Mouse (Mus musculus) CH12.LX (cell line): ENCODE results near the gene Nrd1. TPM values are rescaled to one million over a fixed set of nuclear protein-coding genes. Genes with fewer than 3 reads are reported as not detected.

ENCODE experiments used
- DNase-seq: peaks from one replicate; pipeline ENCODE4 v3.0.0-alpha.2; 2013; ENCODE audit errors: extremely low read depth
- H3K27ac ChIP-seq: 2 replicates; pipeline ENCODE4 v1.5.1; 2012; ENCODE audit warnings: low read depth, mild to moderate bottlenecking, control low read depth, moderate library complexity; ENCODE audit not compliant: insufficient read depth
- H3K27me3 ChIP-seq: replicated peaks from 2 replicates; pipeline ENCODE3; 2012; ENCODE audit warnings: inconsistent platforms
- H3K36me3 ChIP-seq, 2 experiments: replicated peaks in 1 of 2; 2 replicates each; pipeline versions ENCODE3 to v1.6.1; 2012; ENCODE audit warnings: inconsistent platforms in 1 of 2, low read length in 1 of 2, mild to moderate bottlenecking in 1 of 2, mixed read lengths in 1 of 2, moderate library complexity in 1 of 2; ENCODE audit not compliant: control insufficient read depth in 1 of 2, insufficient read depth in 1 of 2
- H3K4me1 ChIP-seq, 2 experiments: 2 replicates each; pipeline ENCODE4 v1.6.1; 2012; ENCODE audit warnings: inconsistent platforms in 1 of 2, moderate library complexity in 1 of 2; ENCODE audit not compliant: insufficient read depth in 2 of 2, control insufficient read depth in 1 of 2
- H3K4me2 ChIP-seq: 2 replicates; pipeline ENCODE4 v1.6.1; 2012; ENCODE audit warnings: low read depth, mild to moderate bottlenecking, control low read depth; ENCODE audit not compliant: poor library complexity, insufficient read depth, severe bottlenecking
- H3K4me3 ChIP-seq, 3 experiments: fragments of 150-350 bp in 1 of 3; sonication (generic) in 1 of 3; replicated peaks in 1 of 3; 2 replicates each; pipeline versions ENCODE3 to v1.5.1; 2011 to 2012; ENCODE audit warnings: low read depth in 2 of 3, low read length in 2 of 3, mild to moderate bottlenecking in 2 of 3, moderate library complexity in 2 of 3, control low read depth in 1 of 3, improper control_type of control experiment in 1 of 3, inconsistent platforms in 1 of 3, mixed read lengths in 1 of 3; ENCODE audit not compliant: poor library complexity in 1 of 3
- H3K79me2 ChIP-seq: replicated peaks from 2 replicates; pipeline ENCODE4 v1.6.1; 2012; ENCODE audit warnings: mild to moderate bottlenecking, moderate library complexity; ENCODE audit not compliant: control insufficient read depth, poor library complexity, insufficient read depth, severe bottlenecking; ENCODE audit errors: extremely low read depth
- H3K9ac ChIP-seq: 2 replicates; pipeline ENCODE4 v1.6.1; 2012; ENCODE audit warnings: low read depth, mild to moderate bottlenecking, control low read depth, moderate library complexity; ENCODE audit not compliant: insufficient read depth
- H3K9me3 ChIP-seq: replicated peaks from 2 replicates; pipeline ENCODE3; 2012; ENCODE audit warnings: low read length, inconsistent platforms, mixed read lengths
- CHD1 ChIP-seq: IDR thresholded peaks from 2 replicates; pipeline ENCODE4 v1.6.1; 2012; ENCODE audit warnings: low read depth, low read length, improper control_type of control experiment, inconsistent platforms
- CHD2 ChIP-seq: IDR thresholded peaks from 2 replicates; pipeline ENCODE4 v1.6.1; 2011; ENCODE audit warnings: low read length, improper control_type of control experiment
- CTCF ChIP-seq, 2 experiments: IDR thresholded peaks in 1 of 2; conservative IDR thresholded peaks in 1 of 2; 2 replicates each; pipeline ENCODE4 v1.5.1; 2011 to 2012; ENCODE audit warnings: low read depth in 2 of 2, low read length in 2 of 2, improper control_type of control experiment in 1 of 2, inconsistent platforms in 1 of 2, mild to moderate bottlenecking in 1 of 2, moderate library complexity in 1 of 2
- ETS1 ChIP-seq: conservative IDR thresholded peaks from 2 replicates; pipeline ENCODE4 v1.6.1; 2012; ENCODE audit warnings: low read depth, mild to moderate bottlenecking, inconsistent platforms, low read length, improper control_type of control experiment, moderate library complexity
- HCFC1 ChIP-seq: IDR thresholded peaks from 2 replicates; pipeline ENCODE4 v1.6.1; 2012; ENCODE audit warnings: low read depth, mild to moderate bottlenecking, inconsistent platforms, low read length, improper control_type of control experiment
- IRF4 ChIP-seq: IDR thresholded peaks from 2 replicates; pipeline ENCODE4 v1.6.1; 2014; ENCODE audit warnings: low read depth, mild to moderate bottlenecking, inconsistent platforms, low read length, improper control_type of control experiment
- JUND ChIP-seq: conservative IDR thresholded peaks from 2 replicates; pipeline ENCODE4 v1.6.1; 2011; ENCODE audit warnings: low read depth, low read length, improper control_type of control experiment
- KAT2A ChIP-seq: IDR thresholded peaks from 2 replicates; pipeline ENCODE4 v1.6.1; 2012; ENCODE audit warnings: low read length, improper control_type of control experiment, inconsistent platforms; ENCODE audit not compliant: insufficient replicate concordance
- MAX ChIP-seq: IDR thresholded peaks from 2 replicates; pipeline ENCODE4 v1.6.1; 2011; ENCODE audit warnings: low read length, improper control_type of control experiment
- MAZ ChIP-seq: IDR thresholded peaks from 2 replicates; pipeline ENCODE4 v1.6.1; 2012; ENCODE audit warnings: low read depth, mild to moderate bottlenecking, inconsistent platforms, low read length, improper control_type of control experiment, moderate library complexity
- MEF2A ChIP-seq: IDR thresholded peaks from 2 replicates; pipeline ENCODE4 v1.6.1; 2014; ENCODE audit warnings: low read depth, mild to moderate bottlenecking, inconsistent platforms, low read length, improper control_type of control experiment, borderline replicate concordance
- MYC ChIP-seq: IDR thresholded peaks from 2 replicates; pipeline ENCODE4 v1.6.1; 2011; ENCODE audit warnings: low read depth, mild to moderate bottlenecking, improper control_type of control experiment, low read length
- NELFE ChIP-seq: IDR thresholded peaks from 2 replicates; pipeline ENCODE4 v1.6.1; 2011; ENCODE audit warnings: low read depth, low read length, improper control_type of control experiment
- NRF1 ChIP-seq: IDR thresholded peaks from 2 replicates; pipeline ENCODE4 v1.6.1; 2014; ENCODE audit warnings: low read depth, mild to moderate bottlenecking, inconsistent platforms, low read length, improper control_type of control experiment, moderate library complexity
- PAX5 ChIP-seq: IDR thresholded peaks from 2 replicates; pipeline ENCODE4 v1.6.1; 2012; ENCODE audit warnings: low read length, inconsistent platforms, mixed read lengths
- POLR2A ChIP-seq: IDR thresholded peaks from 2 replicates; pipeline ENCODE4 v1.6.1; 2011; ENCODE audit warnings: low read depth, mild to moderate bottlenecking, improper control_type of control experiment, low read length
- POLR2AphosphoS2 ChIP-seq: IDR thresholded peaks from 2 replicates; pipeline ENCODE4 v1.6.1; 2011; ENCODE audit warnings: low read depth, low read length, improper control_type of control experiment
- RAD21 ChIP-seq: IDR thresholded peaks from 2 replicates; pipeline ENCODE4 v1.6.1; 2011; ENCODE audit warnings: low read depth, mild to moderate bottlenecking, low read length, improper control_type of control experiment, moderate library complexity
- SIN3A ChIP-seq: IDR thresholded peaks from 2 replicates; pipeline ENCODE4 v1.6.1; 2012; ENCODE audit warnings: low read length, improper control_type of control experiment, inconsistent platforms
- SMC3 ChIP-seq: IDR thresholded peaks from 2 replicates; pipeline ENCODE4 v1.6.1; 2011; ENCODE audit warnings: low read depth, low read length, improper control_type of control experiment
- TBP ChIP-seq: conservative IDR thresholded peaks from 2 replicates; pipeline ENCODE4 v1.6.1; 2011; ENCODE audit warnings: low read depth, low read length, improper control_type of control experiment
- UBTF ChIP-seq: IDR thresholded peaks from 2 replicates; pipeline ENCODE4 v1.6.1; 2012; ENCODE audit warnings: low read depth, mild to moderate bottlenecking, inconsistent platforms, low read length, improper control_type of control experiment, moderate library complexity
- USF2 ChIP-seq: conservative IDR thresholded peaks from 2 replicates; pipeline ENCODE4 v1.6.1; 2011; ENCODE audit warnings: low read depth, low read length, improper control_type of control experiment
- ZC3H11A ChIP-seq: IDR thresholded peaks from 2 replicates; pipeline ENCODE4 v1.6.1; 2012; ENCODE audit warnings: low read depth, mild to moderate bottlenecking, inconsistent platforms, low read length, improper control_type of control experiment
- ZKSCAN1 ChIP-seq: IDR thresholded peaks from 2 replicates; pipeline ENCODE4 v1.6.1; 2012; ENCODE audit warnings: low read depth, inconsistent platforms, low read length, improper control_type of control experiment, borderline replicate concordance
- ZNF384 ChIP-seq: IDR thresholded peaks from 2 replicates; pipeline ENCODE4 v1.6.1; 2012; ENCODE audit warnings: low read depth, low read length, improper control_type of control experiment, inconsistent platforms
- dilution Hi-C: fragments of 300-500 bp; cut with MboI; formaldehyde crosslinking; loops from 2 replicates; pipeline ENCODE4 v1.14.3; 2020; ENCODE audit warnings: low sequenced_read_pairs; ENCODE audit not compliant: extremely low pct_unique_long_range_greater_than_20kb, extremely low pct_ligation_motif_present
- in situ Hi-C: fragments of 300-500 bp; cut with MboI; formaldehyde crosslinking; loops from 3 replicates; pipeline ENCODE4 v1.14.3; 2019; ENCODE audit warnings: low sequenced_read_pairs, low pct_ligation_motif_present, low pct_unique_long_range_greater_than_20kb, mixed read lengths
- polyA plus RNA-seq: library from polyadenylated mRNA; unstranded; fragments of >175 nt; gene quantifications from 2 replicates; pipeline ENCODE4 v1.2.1, GENCODE M21; 2012; ENCODE audit warnings: low read depth; ENCODE audit not compliant: insufficient read length
- total RNA-seq, 2 experiments: library from RNA; depleted of rRNA; stranded (reverse); fragments of 300-350 nt in 1 of 2; fragments of >200 nt in 1 of 2; gene quantifications; 2 replicates each; pipeline ENCODE4 v1.2.3; 2012 to 2014

Nrd1 gene
- total and polyA plus RNA-seq, 3 experiments: 37.7 to 147 (median 104) TPM

- TF ChIP-seq ETS1 (no peak), CHD2 (no peak), SMC3 (no peak), MAZ (no peak), NRF1 (no peak), HCFC1 (no peak), KAT2A (no peak), NELFE (no peak), USF2 (no peak), IRF4 (no peak), JUND (no peak), MAX (no peak)
- Histone ChIP-seq H3K9ac (no peak overlapping the region), H3K36me3 (peaks cover 51 to 71% of the 10 kb centered on the region in 2 experiments), H3K27me3 (no peaks in the 10 kb centered on the region), H3K4me1 (peaks cover 4 to 13% of the 10 kb centered on the region in 2 experiments; a peak in 3 of 4 replicates), H3K9me3 (no peaks in the 10 kb centered on the region), H3K4me3 (no peak overlapping the region), H3K4me2 (no peak overlapping the region), H3K79me2 (no peaks in the 10 kb centered on the region), H3K27ac (no peak overlapping the region)
- in situ Hi-C loops: no loop called here
- dilution Hi-C loops: no loop called here
- DNase-seq: no peak
Measured at GRCm38 (mm10) chr4:109079676-109080075, 79.2 kb downstream of the Nrd1 start.

DNA sequence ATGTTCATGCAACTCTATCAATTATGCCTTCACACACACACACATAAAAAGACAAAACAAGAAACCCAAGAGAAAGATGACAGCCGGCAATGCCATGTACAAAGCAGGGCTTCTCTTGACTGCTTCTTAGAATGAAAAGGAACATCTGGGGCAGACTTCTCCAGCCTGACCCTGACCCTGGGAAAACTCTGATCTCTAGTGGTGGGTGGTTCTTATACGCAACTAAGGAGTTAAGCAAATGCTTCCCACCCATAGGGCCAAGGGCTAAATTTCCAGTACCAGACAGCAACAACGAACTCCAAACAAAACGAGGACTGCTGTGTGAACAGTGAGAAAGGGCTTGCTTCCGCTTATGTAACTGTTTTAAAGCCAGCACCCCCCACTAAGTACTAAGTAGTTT lies 79.7 kb downstream of the Nrd1 start:
- Histone ChIP-seq H3K79me2 (no peaks in the 10 kb centered on the region), H3K9me3 (no peaks in the 10 kb centered on the region), H3K27me3 (no peaks in the 10 kb centered on the region), H3K4me2 (no peak overlapping the region), H3K4me3 (no peak overlapping the region), H3K9ac (no peak overlapping the region), H3K36me3 (peaks cover 51 to 67% of the 10 kb centered on the region in 2 experiments), H3K4me1 (peaks cover 4 to 13% of the 10 kb centered on the region in 2 experiments; a peak in 3 of 4 replicates), H3K27ac (no peak overlapping the region)
- dilution Hi-C loops: no loop called here
- in situ Hi-C loops: no loop called here
- DNase-seq: no peak
- TF ChIP-seq PAX5 (no peak), CTCF (conservative IDR thresholded peaks at IDR 0.05 in 1 of 2, IDR thresholded peaks at IDR 0.05 in 1 of 2; ENCODE audit: low read depth in 2 of 2, low read length in 2 of 2) (no peak), SMC3 (no peak), POLR2AphosphoS2 (no peak), ETS1 (no peak), IRF4 (no peak), ZC3H11A (no peak), ZKSCAN1 (no peak), CHD1 (no peak), ZNF384 (no peak), MEF2A (no peak), SIN3A (no peak), POLR2A (no peak), TBP (no peak), CHD2 (no peak), UBTF (no peak), USF2 (no peak), MYC (no peak), RAD21 (no peak)
